Mouse (Mus musculus) cerebellum, adult 2 months (tissue): ENCODE measurements around the gene Gm5965. TPM values are rescaled to one million over a fixed set of nuclear protein-coding genes. Genes with fewer than 3 reads are reported as not detected.

ENCODE experiments used
- DNase-seq, 2 experiments: peaks; one replicate each; pipeline ENCODE4 v3.0.0; 2021
- H3K27ac ChIP-seq: fragments of 200-500 bp; 2 replicates; pipeline ENCODE4 v1.5.1; 2012; ENCODE audit warnings: low read length, control low read depth, inconsistent platforms; ENCODE audit not compliant: insufficient read depth
- H3K27me3 ChIP-seq: fragments of 200-500 bp; 2 replicates; pipeline ENCODE4 v1.6.1; 2012; ENCODE audit warnings: inconsistent platforms, mild to moderate bottlenecking, low read length, moderate library complexity; ENCODE audit not compliant: control insufficient read depth, insufficient read depth
- H3K4me1 ChIP-seq: fragments of 200-500 bp; 2 replicates; pipeline ENCODE4 v1.6.1; 2011; ENCODE audit warnings: low read length; ENCODE audit not compliant: control insufficient read depth, insufficient read depth
- H3K4me3 ChIP-seq: fragments of 200-500 bp; replicated peaks from 2 replicates; pipeline ENCODE3; 2011; ENCODE audit warnings: mild to moderate bottlenecking, low read depth, low read length, control low read depth; ENCODE audit not compliant: insufficient read depth
- CTCF ChIP-seq: fragments of 200-500 bp; IDR thresholded peaks from 2 replicates; pipeline ENCODE4 v1.5.1; 2011; ENCODE audit warnings: low read depth, mild to moderate bottlenecking, control low read depth, low read length, moderate library complexity, borderline replicate concordance; ENCODE audit not compliant: insufficient read depth
- POLR2A ChIP-seq: fragments of 200-500 bp; IDR thresholded peaks from 2 replicates; pipeline ENCODE4 v1.6.1; 2011; ENCODE audit warnings: low read length, control low read depth, borderline replicate concordance; ENCODE audit not compliant: insufficient read depth
- WGBS: fragments of 180-500 bp; shearing (Covaris S2); methylation state at CpG from one replicate; pipeline ENCODE4 v1.1.7; 2018; 5-methylcytosine and 5-hydroxymethylcytosine counted together
- polyA plus RNA-seq: library from polyadenylated mRNA; depleted of rRNA; stranded (reverse); fragments of >200 nt; gene quantifications from 2 replicates; pipeline ENCODE4 v1.2.3, GENCODE M21; 2012; rRNA removed

Gm5965 gene
- polyA plus RNA-seq, 1 experiment: not detected

GRCm38 (mm10) chr16:88786786-88787185 lies 9.1 kb downstream of the Gm5965 start:
- H3K27me3 ChIP-seq: no peaks in the 10 kb centered on the region
- no peak for DNase-seq
- H3K4me3 ChIP-seq: no peak overlapping the region
- no peak for TF ChIP-seq CTCF
- TF ChIP-seq POLR2A: no peak
- WGBS: 15% methylated on average over 2 of the region's 2 CpGs
- H3K27ac ChIP-seq: no peak overlapping the region
- H3K4me1 ChIP-seq: no peaks in the 10 kb centered on the region

- no peak for TF ChIP-seq POLR2A
- TF ChIP-seq CTCF: no peak
- peak; percentile 62 to 80 for DNase-seq
- H3K4me3 ChIP-seq: no peak within 1 kb of the TSS
- WGBS: 3% methylated on average over 2 of the region's 2 CpGs
- H3K4me1 ChIP-seq: peaks cover 2% of the 10 kb centered on the region; the same call in 1 of the 2 replicates
- no peaks in the 10 kb centered on the region for H3K27me3 ChIP-seq
- H3K27ac ChIP-seq: no peak within 1 kb of the TSS
Observed at GRCm38 (mm10) chr16:88811827-88812226, 34.1 kb downstream of the Gm5965 start, which contains the start of gene Gm20741. Gene Gm20741, minus strand, starts transcription at chr16:88812220.

- no peaks in the 10 kb centered on the region for H3K27me3 ChIP-seq
- H3K27ac ChIP-seq: no peak within 1 kb of the TSS
- TF ChIP-seq POLR2A (no peak), CTCF (no peak)
- no peak for DNase-seq
- WGBS: 18% methylated on average over 3 of the region's 3 CpGs
- no peaks in the 10 kb centered on the region for H3K4me1 ChIP-seq
- H3K4me3 ChIP-seq: no peak within 1 kb of the TSS
Observed at GRCm38 (mm10) chr16:88820066-88820465, 42.4 kb downstream of the Gm5965 start, which contains the start of gene Krtap15. Gene Krtap15, plus strand, starts transcription at chr16:88820215.

- H3K4me3 ChIP-seq: no peak overlapping the region
- WGBS: 89% methylated on average over 3 of the region's 3 CpGs
- H3K27ac ChIP-seq: no peak overlapping the region
- peak in 1 of 2 experiments; percentile 19 for DNase-seq
- no peaks in the 10 kb centered on the region for H3K4me1 ChIP-seq
- TF ChIP-seq POLR2A: no peak
- TF ChIP-seq CTCF: peak; percentile 37; the same call in 1 of the 2 replicates
- H3K27me3 ChIP-seq: no peaks in the 10 kb centered on the region
Observed at GRCm38 (mm10) chr16:88823736-88824135, 46.0 kb downstream of the Gm5965 start.

GRCm38 (mm10) chr16:88826095-88826652 lies 48.5 kb downstream of the Gm5965 start, which contains the start of gene Krtap14:
Gene Krtap14, minus strand, starts transcription at chr16:88826145.
- Histone ChIP-seq H3K27me3 (no peaks in the 10 kb centered on the region), H3K27ac (no peak within 1 kb of the TSS)
- DNase-seq: no peak

GRCm38 (mm10) chr16:88826978-88827377 lies 49.3 kb downstream of the Gm5965 start:
- H3K4me1 ChIP-seq: no peaks in the 10 kb centered on the region
- no peaks in the 10 kb centered on the region for H3K27me3 ChIP-seq
- WGBS: 89% methylated on average over 3 of the region's 3 CpGs
- H3K27ac ChIP-seq: no peak overlapping the region
- H3K4me3 ChIP-seq: no peak overlapping the region
- TF ChIP-seq CTCF (no peak), POLR2A (no peak)
- no peak for DNase-seq

More at GRCm38 (mm10) chr16:88826095-88826652, 48.5 kb downstream of the Gm5965 start, which contains the start of gene Krtap14:
- no peak within 1 kb of the TSS for H3K4me3 ChIP-seq
- 62% methylated on average over 9 of the region's 9 CpGs for WGBS
- TF ChIP-seq CTCF (no peak), POLR2A (no peak)
- no peaks in the 10 kb centered on the region for H3K4me1 ChIP-seq

Other genes starting within 250 kb of the Gm5965 start
- gene Cldn8, start 214.7 kb upstream of the Gm5965 start, polyA plus RNA-seq: not detected in 2 replicates
- gene Krtap24-1, start 165.6 kb upstream of the Gm5965 start, polyA plus RNA-seq: not detected in 2 replicates
- not detected in 2 replicates for gene 2310079G19Rik, start 150.2 kb upstream of the Gm5965 start, polyA plus RNA-seq
- gene Krtap26-1, start 130.1 kb upstream of the Gm5965 start, polyA plus RNA-seq: not detected in 2 replicates
- gene Krtap27-1, start 106.2 kb upstream of the Gm5965 start, polyA plus RNA-seq: not detected in 2 replicates
- not detected in 2 replicates for gene 2310061N02Rik, start 69.9 kb upstream of the Gm5965 start, polyA plus RNA-seq
- gene Krtap13-1, start 49.0 kb upstream of the Gm5965 start, polyA plus RNA-seq: not detected in 2 replicates
- not detected in 2 replicates for gene Krtap13, start 26.3 kb upstream of the Gm5965 start, polyA plus RNA-seq
- not detected in 2 replicates for gene 2310034C09Rik, start 19.0 kb upstream of the Gm5965 start, polyA plus RNA-seq
- gene 2310057N15Rik, start 3.7 kb upstream of the Gm5965 start, polyA plus RNA-seq: not detected in 2 replicates
- gene Gm20741, start 34.3 kb downstream of the Gm5965 start, polyA plus RNA-seq: not detected in 2 replicates
- gene Krtap15, start 42.3 kb downstream of the Gm5965 start, polyA plus RNA-seq: not detected in 2 replicates
- gene Krtap14, start 48.2 kb downstream of the Gm5965 start, polyA plus RNA-seq: not detected in 2 replicates
- not detected in 2 replicates for gene Krtap19-1, start 91.5 kb downstream of the Gm5965 start, polyA plus RNA-seq
- not detected in 2 replicates for gene Krtap19-2, start 96.4 kb downstream of the Gm5965 start, polyA plus RNA-seq
- not detected in 2 replicates for gene Krtap19-3, start 100.1 kb downstream of the Gm5965 start, polyA plus RNA-seq
- not detected in 2 replicates for gene Krtap19-4, start 107.2 kb downstream of the Gm5965 start, polyA plus RNA-seq
- gene Krtap19-5, start 118.6 kb downstream of the Gm5965 start, polyA plus RNA-seq: not detected in 2 replicates
- gene Krtap19-9b, start 154.4 kb downstream of the Gm5965 start, polyA plus RNA-seq: not detected in 2 replicates
- gene Krtap16-3, start 185.0 kb downstream of the Gm5965 start, polyA plus RNA-seq: not detected in 2 replicates
- gene Krtap22-2, start 232.9 kb downstream of the Gm5965 start, polyA plus RNA-seq: not detected in 2 replicates
- gene Gm10229, start 237.4 kb downstream of the Gm5965 start, polyA plus RNA-seq: not detected in 2 replicates